Mouse (Mus musculus) skeletal muscle tissue, adult 2 months (tissue): ENCODE measurements at regions not wholly inside any gene's neighbourhood (a gene's known extent, or its start where the extent isn't known, plus 50 kb on each side); places are given as distances from the start of the nearest gene placed in this dataset.

Source experiments
- DNase-seq: peaks from one replicate; pipeline ENCODE4 v3.0.0-alpha.2; 2012; ENCODE audit warnings: low read depth, low spot score

DNA sequence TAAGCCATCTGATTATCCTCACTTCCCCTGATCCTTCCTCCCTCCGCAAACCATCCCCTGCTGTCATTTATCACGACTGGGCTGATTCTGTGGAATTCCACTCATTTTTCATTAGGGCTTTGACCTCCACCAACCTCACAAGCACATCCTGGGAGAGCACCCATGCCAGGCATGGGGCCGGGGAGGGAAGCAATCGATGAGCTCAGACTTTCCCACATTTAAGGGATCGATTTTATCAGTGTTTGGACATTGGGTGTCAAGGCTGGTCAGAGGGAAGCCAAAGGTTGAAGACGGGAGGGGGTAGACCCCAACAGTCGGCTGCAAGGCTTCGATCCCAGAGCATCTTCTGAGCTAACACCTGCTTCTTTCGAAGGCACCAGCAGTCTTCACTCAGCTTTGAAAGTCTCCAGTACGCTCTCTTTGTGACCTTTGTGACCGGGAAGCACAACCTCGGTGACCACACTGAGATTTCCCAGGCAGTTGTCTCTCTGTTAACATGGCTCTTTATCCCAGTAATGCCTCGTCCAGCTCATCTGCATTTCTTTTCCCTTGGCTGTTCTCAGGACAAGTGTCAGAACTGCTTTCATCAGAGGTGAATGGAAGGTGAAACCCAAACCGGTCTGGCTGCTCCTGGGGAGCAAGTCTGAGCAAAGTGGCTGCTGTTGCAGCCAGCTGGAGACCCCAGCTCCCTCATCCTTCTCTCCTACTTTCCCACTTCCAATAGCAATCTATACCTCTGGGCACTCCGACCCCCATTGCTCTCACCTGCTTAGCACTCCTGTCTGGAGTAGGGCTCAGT lies 53.7 kb upstream of the Sox9 start:
- DNase-seq: no peak
